Mouse (Mus musculus) testis, adult 2 months (tissue): ENCODE results near the gene Gm10974.

Experiments
- CTCF ChIP-seq: fragments of 200-500 bp; IDR thresholded peaks from 2 replicates; pipeline ENCODE4 v1.5.1; 2012; ENCODE audit warnings: low read depth, mild to moderate bottlenecking, inconsistent platforms, low read length, moderate library complexity; ENCODE audit not compliant: control insufficient read depth, insufficient read depth, insufficient replicate concordance
- POLR2A ChIP-seq: fragments of 200-500 bp; IDR thresholded peaks from 2 replicates; pipeline ENCODE4 v1.6.1; 2012; ENCODE audit warnings: low read depth, mild to moderate bottlenecking, inconsistent platforms, low read length, moderate library complexity; ENCODE audit not compliant: control insufficient read depth

DNA sequence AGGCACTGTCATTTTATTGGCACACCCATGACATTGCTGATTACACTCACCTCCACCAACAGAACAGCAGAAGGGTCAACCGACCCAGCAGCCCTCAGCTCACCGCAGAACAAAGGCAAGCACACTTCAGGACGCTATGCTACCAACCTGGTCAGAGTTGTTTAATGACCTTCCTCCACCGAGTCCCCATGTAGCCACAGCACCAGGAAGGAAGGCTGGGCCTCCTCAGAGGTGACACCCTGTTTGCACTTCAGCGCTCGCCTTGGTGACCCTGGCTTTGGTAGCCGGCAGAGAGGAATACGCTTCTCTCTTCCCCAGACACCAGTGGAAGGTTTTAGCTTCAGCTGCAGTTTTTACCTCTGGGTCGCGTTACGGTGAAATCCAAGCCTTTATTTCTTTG, 16.0 kb upstream of the Gm10974 start:
- TF ChIP-seq CTCF (no peak), POLR2A (no peak)
